Mouse (Mus musculus): ENCODE measurements around the gene Noxo1.
A peak's percentile ranks its signal among the peaks of the same experiment; 100 is the strongest.
"Not testable (repeated sequence)": the region's sequence is repeated elsewhere in the genome, so short reads cannot be mapped to it uniquely, and the experiment has no call there.

Noxo1 gene

DNA sequence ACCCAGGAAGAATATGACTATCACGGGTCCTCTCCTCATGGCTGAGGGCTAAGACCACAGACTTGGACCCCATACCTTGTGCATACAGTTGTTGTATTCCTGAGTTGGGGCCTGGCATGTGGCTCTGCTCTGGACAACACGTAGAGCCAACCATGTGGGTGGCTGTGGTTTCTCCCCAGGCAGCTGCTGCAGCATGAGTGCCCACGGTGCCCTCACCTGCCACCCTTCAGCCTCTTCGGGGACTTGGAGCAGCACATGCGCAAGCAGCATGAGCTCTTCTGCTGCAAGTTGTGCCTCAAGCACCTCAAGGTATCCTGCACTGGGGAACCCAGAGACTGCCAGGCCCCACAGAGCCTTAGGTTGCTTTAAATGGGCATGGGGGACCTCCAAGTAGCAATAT, 19.2 kb upstream of the Noxo1 start:
- DNase-seq (ENCODE audit: low read depth, low spot score): no peak

- DNase-seq (ENCODE audit: low read depth, low spot score): no peak
These were observed 18.4 kb upstream of the Noxo1 start for GRCm38 (mm10) chr17:24677500-24678080.

- no peak for DNase-seq (ENCODE audit: low read depth, low spot score)
These were observed 9.5 kb upstream of the Noxo1 start for GRCm38 (mm10) chr17:24686514-24686913.

DNA sequence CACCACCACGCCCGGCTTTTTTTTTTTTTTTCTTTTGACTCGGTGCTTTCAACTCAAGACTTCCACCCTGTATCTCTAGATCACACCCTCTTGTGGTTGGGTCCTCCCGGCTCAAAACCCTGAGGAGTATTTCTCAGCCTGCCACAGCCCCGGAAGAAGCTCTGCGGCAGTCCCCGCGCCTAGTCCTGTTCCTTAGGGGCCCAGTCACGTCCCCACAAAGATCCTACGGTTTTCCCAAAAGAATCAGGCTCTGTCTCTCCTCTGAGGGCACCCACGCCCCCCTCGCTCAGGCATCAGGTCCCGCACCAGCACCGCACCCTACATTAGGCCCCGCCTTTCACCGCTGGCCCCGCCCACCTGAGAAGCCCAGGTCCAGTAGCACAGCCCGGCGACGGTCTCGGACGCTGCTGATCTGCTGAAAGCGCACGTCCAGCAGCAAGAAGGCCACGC, 8.9 kb upstream of the Noxo1 start:
- no peak for DNase-seq (ENCODE audit: low read depth, low spot score)

GRCm38 (mm10) chr17:24687599-24687998, 8.4 kb upstream of the Noxo1 start:
- no peak for DNase-seq (ENCODE audit: low read depth, low spot score)

GRCm38 (mm10) chr17:24689251-24690081, 6.6 kb upstream of the Noxo1 start, which contains the start of gene Syngr3:
Syngr3 (minus strand) TSS chr17:24689955.
- DNase-seq (ENCODE audit: low read depth, low spot score): no peak

- no peak for DNase-seq (ENCODE audit: low read depth, low spot score)
These were observed 3.6 kb upstream of the Noxo1 start for GRCm38 (mm10) chr17:24692385-24692784.

DNA sequence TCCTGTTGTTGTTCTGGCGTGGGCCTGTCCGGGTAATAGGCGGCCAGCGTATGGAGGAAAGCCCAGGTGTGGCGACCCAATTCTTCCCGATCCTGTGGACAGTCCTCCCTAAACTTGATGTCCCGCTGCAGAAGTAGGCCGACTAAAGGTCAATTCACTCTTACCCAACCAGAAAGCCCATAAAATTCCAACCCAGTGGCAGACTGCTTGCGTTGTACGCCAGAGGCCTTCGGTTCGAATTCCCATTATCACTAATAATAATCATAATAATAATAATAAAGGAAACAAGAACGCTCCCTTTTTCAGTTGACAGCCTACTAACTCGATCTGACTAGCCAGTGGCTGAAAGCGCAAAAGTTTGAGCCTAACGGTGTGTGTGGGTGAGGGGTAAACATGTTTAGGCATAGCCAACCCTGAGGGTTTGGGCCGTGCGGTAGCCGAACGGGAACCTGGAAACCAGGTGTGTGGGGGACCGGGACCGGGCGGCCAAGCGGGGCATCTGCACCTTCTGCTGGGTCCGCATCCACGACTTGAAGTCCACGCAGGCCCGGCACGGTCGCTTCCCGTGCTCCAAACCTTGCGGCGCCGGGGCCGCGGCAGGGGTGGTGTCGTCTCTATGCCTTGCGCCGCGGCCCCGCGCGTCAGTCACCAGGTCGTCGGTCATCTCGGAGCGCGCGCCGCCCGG, 566 bp upstream of the Noxo1 start:
- no peak for DNase-seq (ENCODE audit: low read depth, low spot score)

- no peak for DNase-seq (ENCODE audit: low read depth, low spot score)
These were observed 2.0 kb downstream of the Noxo1 start for GRCm38 (mm10) chr17:24697985-24698384.

- DNase-seq (ENCODE audit: low read depth, low spot score): no peak
These were observed 2.7 kb downstream of the Noxo1 start for GRCm38 (mm10) chr17:24698715-24699114.

DNA sequence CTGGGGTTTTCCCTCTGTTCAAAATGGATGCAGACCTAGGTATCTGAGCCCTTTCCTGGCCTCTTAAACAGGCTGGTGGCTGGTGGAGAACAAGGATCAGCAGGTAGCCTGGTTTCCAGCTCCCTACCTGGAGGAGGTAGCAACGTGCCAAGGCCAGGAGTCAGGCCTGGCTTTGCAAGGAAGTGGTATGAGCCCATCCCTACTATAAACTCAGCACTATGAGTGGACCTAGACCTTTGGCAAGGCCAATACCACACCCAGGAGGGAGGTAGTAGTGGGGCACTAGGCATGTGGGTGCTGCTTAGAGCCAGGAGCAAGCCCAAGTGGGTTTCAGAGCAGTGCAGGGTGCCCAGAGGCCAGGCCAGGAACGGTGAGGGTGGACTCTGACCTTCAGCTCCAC, 3.4 kb downstream of the Noxo1 start:
- DNase-seq (ENCODE audit: low read depth, low spot score): no peak

DNA sequence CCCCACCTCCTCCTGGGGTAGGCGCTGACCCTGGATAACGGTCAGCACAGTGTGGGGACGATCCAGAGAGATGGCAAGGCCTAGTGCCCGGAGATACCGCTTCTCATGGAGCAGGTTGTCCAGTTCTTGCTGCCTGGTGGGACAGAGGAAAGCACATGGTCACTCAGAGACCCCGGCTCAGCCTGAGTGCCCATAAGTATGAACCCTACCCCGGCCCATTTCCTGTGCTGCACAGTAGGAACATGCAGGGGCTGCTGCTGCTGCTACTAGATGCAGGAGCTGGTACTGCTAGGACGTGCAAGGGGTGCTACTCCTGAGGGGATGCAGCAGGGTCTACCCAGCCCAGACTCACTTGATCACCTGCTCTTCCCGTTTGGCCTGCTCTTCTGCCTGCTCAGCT, 5.2 kb downstream of the Noxo1 start:
- no peak for DNase-seq (ENCODE audit: low read depth, low spot score)

- no peak for DNase-seq (ENCODE audit: low read depth, low spot score)
These were observed 9.8 kb downstream of the Noxo1 start for GRCm38 (mm10) chr17:24705821-24706220.

- DNase-seq (ENCODE audit: low read depth, low spot score): peak; percentile 93
These were observed 11.2 kb downstream of the Noxo1 start, which contains the start of gene Tbl3 for GRCm38 (mm10) chr17:24706982-24707800. Tbl3 (minus strand) TSS chr17:24707660.

GRCm38 (mm10) chr17:24707801-24708425, 11.9 kb downstream of the Noxo1 start:
- no peak for DNase-seq (ENCODE audit: low read depth, low spot score)

GRCm38 (mm10) chr17:24708646-24709045, 12.6 kb downstream of the Noxo1 start:
- DNase-seq (ENCODE audit: low read depth, low spot score): no peak

- no peak for DNase-seq (ENCODE audit: low read depth, low spot score)
These were observed 19.5 kb downstream of the Noxo1 start for GRCm38 (mm10) chr17:24715556-24715955.

- no peak for DNase-seq (ENCODE audit: low read depth, low spot score)
These were observed 20.2 kb downstream of the Noxo1 start for GRCm38 (mm10) chr17:24716166-24716682.

GRCm38 (mm10) chr17:24717943-24718342, 21.9 kb downstream of the Noxo1 start, which contains the start of the genes Rnf151 and Rps2:
Rnf151 (minus strand) TSS chr17:24718063.
Rps2 (plus strand) TSS chr17:24718116.
- no peak for DNase-seq (ENCODE audit: low read depth, low spot score)

GRCm38 (mm10) chr17:24718938-24719337, 22.9 kb downstream of the Noxo1 start:
- not testable (repeated sequence) for DNase-seq (ENCODE audit: low read depth, low spot score)
